Mouse (Mus musculus) cerebellum, postnatal 25 days (tissue): ENCODE results near the gene Ippk.

Source experiments
- DNase-seq, 2 experiments: peaks; one replicate each; pipeline ENCODE4 v3.0.0; 2021; ENCODE audit warnings: mixed read lengths in 2 of 2

Gene Ippk

GRCm38 (mm10) chr13:49433268-49434029 is 12.4 kb downstream of the Ippk start:
- no peak for DNase-seq

GRCm38 (mm10) chr13:49435745-49436144 is 14.7 kb downstream of the Ippk start:
- no peak for DNase-seq

GRCm38 (mm10) chr13:49436170-49436569 is 15.1 kb downstream of the Ippk start:
- no peak for DNase-seq

- no peak for DNase-seq
These were observed 23.4 kb downstream of the Ippk start for GRCm38 (mm10) chr13:49444451-49444850.

- DNase-seq, result peak; percentile 81 to 89
These were observed 28.3 kb downstream of the Ippk start for GRCm38 (mm10) chr13:49449318-49449749.

GRCm38 (mm10) chr13:49460276-49460675 is 39.2 kb downstream of the Ippk start:
- no peak for DNase-seq

GRCm38 (mm10) chr13:49460692-49461414 is 39.8 kb downstream of the Ippk start:
- no peak for DNase-seq

GRCm38 (mm10) chr13:49461458-49462132 is 40.5 kb downstream of the Ippk start:
- no peak for DNase-seq

- DNase-seq, result no peak
These were observed 41.9 kb downstream of the Ippk start for GRCm38 (mm10) chr13:49462921-49463320.

GRCm38 (mm10) chr13:49465875-49466274 is 44.8 kb downstream of the Ippk start:
- no peak for DNase-seq

- DNase-seq, result no peak
These were observed 45.5 kb downstream of the Ippk start for GRCm38 (mm10) chr13:49466393-49467075.

- peak in 1 of 2 experiments; percentile 4 for DNase-seq
These were observed 46.5 kb downstream of the Ippk start for GRCm38 (mm10) chr13:49467585-49467984.

GRCm38 (mm10) chr13:49469002-49469401 is 48.0 kb downstream of the Ippk start:
- peak; percentile 8 to 29 for DNase-seq

GRCm38 (mm10) chr13:49470319-49470718 is 49.3 kb downstream of the Ippk start:
- peak in 1 of 2 experiments; percentile 3 for DNase-seq

GRCm38 (mm10) chr13:49470806-49471205 is 49.8 kb downstream of the Ippk start:
- DNase-seq, result peak in 1 of 2 experiments; percentile 3

GRCm38 (mm10) chr13:49471981-49472675 is 51.1 kb downstream of the Ippk start:
- DNase-seq, result no peak

GRCm38 (mm10) chr13:49472676-49473005 is 51.6 kb downstream of the Ippk start:
- DNase-seq, result no peak

- no peak for DNase-seq
These were observed 56.8 kb downstream of the Ippk start for GRCm38 (mm10) chr13:49477887-49478286.

GRCm38 (mm10) chr13:49478851-49479374 is 57.9 kb downstream of the Ippk start:
- no peak for DNase-seq

- no peak for DNase-seq
These were observed 58.4 kb downstream of the Ippk start for GRCm38 (mm10) chr13:49479399-49479798.

- DNase-seq, result peak; percentile 41 to 64
These were observed 59.0 kb downstream of the Ippk start for GRCm38 (mm10) chr13:49480057-49480456.

GRCm38 (mm10) chr13:49480551-49480950 is 59.5 kb downstream of the Ippk start:
- peak; percentile 48 to 49 for DNase-seq
